Mouse (Mus musculus) ES-E14 (cell line): ENCODE measurements at regions not wholly inside any gene's neighbourhood (a gene's known extent, or its start where the extent isn't known, plus 50 kb on each side); places are given as distances from the start of the nearest gene placed in this dataset.

Source experiments
- DNase-seq: peaks from one replicate; pipeline ENCODE4 v3.0.0-alpha.2; 2013; ENCODE audit warnings: low read depth, low spot score
- H3K27ac ChIP-seq: 2 replicates; pipeline ENCODE4 v1.5.1; 2012; ENCODE audit warnings: low read depth, mild to moderate bottlenecking, low read length, moderate library complexity, mixed read lengths; ENCODE audit not compliant: poor library complexity, insufficient read depth, severe bottlenecking
- H3K36me3 ChIP-seq: 2 replicates; pipeline ENCODE4 v1.6.1; 2012; ENCODE audit warnings: mild to moderate bottlenecking, low read length, moderate library complexity, mixed read lengths; ENCODE audit not compliant: control insufficient read depth, poor library complexity, insufficient read depth, severe bottlenecking
- H3K4me1 ChIP-seq, 2 experiments: fragments of 150-350 bp in 1 of 2; sonication (generic) in 1 of 2; 2 replicates each; pipeline ENCODE4 v1.6.1; 2012; ENCODE audit warnings: low read length in 2 of 2, mild to moderate bottlenecking in 1 of 2, mixed read lengths in 1 of 2; ENCODE audit not compliant: control insufficient read depth in 2 of 2, insufficient read depth in 2 of 2, poor library complexity in 1 of 2
- H3K4me3 ChIP-seq, 2 experiments: fragments of 150-350 bp in 1 of 2; sonication (generic) in 1 of 2; 2 replicates each; pipeline ENCODE4 v1.5.1; 2012; ENCODE audit warnings: low read length in 2 of 2, low read depth in 1 of 2, mild to moderate bottlenecking in 1 of 2, mixed read lengths in 1 of 2; ENCODE audit not compliant: insufficient read depth in 1 of 2, poor library complexity in 1 of 2, severe bottlenecking in 1 of 2
- H3K9ac ChIP-seq: 2 replicates; pipeline ENCODE4 v1.6.1; 2012; ENCODE audit warnings: low read depth, mild to moderate bottlenecking, low read length, mixed read lengths; ENCODE audit not compliant: poor library complexity, insufficient read depth, severe bottlenecking
- H3K9me3 ChIP-seq: fragments of 150-350 bp; sonication (generic); 2 replicates; pipeline ENCODE4 v1.6.1; 2012; ENCODE audit warnings: low read depth, mild to moderate bottlenecking, low read length; ENCODE audit not compliant: control insufficient read depth, insufficient read depth
- CHD2 ChIP-seq: IDR thresholded peaks from 2 replicates; pipeline ENCODE4 v1.6.1; 2014; ENCODE audit warnings: mild to moderate bottlenecking, low read depth, low read length, inconsistent platforms
- HCFC1 ChIP-seq: IDR thresholded peaks from 2 replicates; pipeline ENCODE4 v1.6.1; 2012; ENCODE audit warnings: low read length, inconsistent platforms, borderline replicate concordance; ENCODE audit not compliant: insufficient read depth
- MAFK ChIP-seq: IDR thresholded peaks from 2 replicates; pipeline ENCODE4 v1.6.1; 2014; ENCODE audit warnings: mild to moderate bottlenecking, low read depth, low read length, inconsistent platforms; ENCODE audit not compliant: insufficient read depth
- ZC3H11A ChIP-seq: IDR thresholded peaks from 2 replicates; pipeline ENCODE4 v1.6.1; 2012; ENCODE audit warnings: low read depth, mild to moderate bottlenecking, inconsistent platforms, low read length, borderline replicate concordance
- ZNF384 ChIP-seq: IDR thresholded peaks from 2 replicates; pipeline ENCODE4 v1.6.1; 2012; ENCODE audit warnings: low read depth, low read length, inconsistent platforms
- in situ Hi-C, 2 experiments: fragments of 600-800 bp; cut with MboI; formaldehyde crosslinking; loops; one replicate each; pipeline ENCODE4 v1.15.1; 2025; ENCODE audit warnings: low sequenced_read_pairs in 2 of 2, inconsistent platforms in 1 of 2; ENCODE audit not compliant: unreplicated experiment in 2 of 2

- in situ Hi-C loops: no loop called here
- H3K36me3 ChIP-seq: no peaks in the 10 kb centered on the region
- H3K9me3 ChIP-seq: no peaks in the 10 kb centered on the region
- H3K27ac ChIP-seq: no peak overlapping the region
- H3K9ac ChIP-seq: no peak overlapping the region
- no peak for DNase-seq
- H3K4me3 ChIP-seq: no peak overlapping the region
- TF ChIP-seq ZC3H11A: no peak
- TF ChIP-seq CHD2: no peak
- TF ChIP-seq ZNF384: no peak
- TF ChIP-seq HCFC1: no peak
- TF ChIP-seq MAFK: no peak
- H3K4me1 ChIP-seq: no peaks in the 10 kb centered on the region
Observed at GRCm38 (mm10) chr13:16291661-16292291, 280.1 kb downstream of the Inhba start.

DNA sequence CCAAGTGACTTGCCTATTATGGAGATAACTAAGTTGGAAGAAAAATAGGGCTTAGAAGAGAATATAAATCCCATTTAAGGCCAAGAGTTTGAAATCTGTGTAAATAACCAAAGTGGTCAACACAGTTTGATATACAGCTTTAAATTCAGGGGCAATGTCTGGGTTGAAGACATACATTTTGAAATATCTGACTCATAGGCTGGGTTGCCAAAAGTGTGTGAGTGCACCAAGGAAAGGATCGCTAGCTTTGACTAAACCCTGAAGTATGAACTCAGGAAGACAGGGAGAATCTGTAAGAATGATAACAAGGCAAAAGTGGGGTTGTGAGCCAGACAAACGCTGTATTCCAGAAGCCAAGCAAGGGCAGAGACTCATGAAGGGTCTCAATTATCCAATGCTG, 288.1 kb downstream of the Inhba start:
- TF ChIP-seq CHD2 (no peak), HCFC1 (no peak), ZC3H11A (no peak), MAFK (no peak), ZNF384 (no peak)
- H3K9ac ChIP-seq: no peak overlapping the region
- no peaks in the 10 kb centered on the region for H3K9me3 ChIP-seq
- H3K4me1 ChIP-seq: no peaks in the 10 kb centered on the region
- H3K27ac ChIP-seq: no peak overlapping the region
- in situ Hi-C loops: no loop called here
- H3K36me3 ChIP-seq: no peaks in the 10 kb centered on the region
- no peak for DNase-seq
- H3K4me3 ChIP-seq: no peak overlapping the region

- in situ Hi-C loops: no loop called here
- TF ChIP-seq MAFK (peak; percentile 75), ZC3H11A (no peak)
- no peak overlapping the region for H3K9ac ChIP-seq
- H3K9me3 ChIP-seq: no peaks in the 10 kb centered on the region
- no peak overlapping the region for H3K4me3 ChIP-seq
- H3K36me3 ChIP-seq: no peaks in the 10 kb centered on the region
- no peak overlapping the region for H3K27ac ChIP-seq
- no peak for DNase-seq
- H3K4me1 ChIP-seq: no peaks in the 10 kb centered on the region
Observed at GRCm38 (mm10) chr13:16314669-16315068, 303.0 kb downstream of the Inhba start.

DNA sequence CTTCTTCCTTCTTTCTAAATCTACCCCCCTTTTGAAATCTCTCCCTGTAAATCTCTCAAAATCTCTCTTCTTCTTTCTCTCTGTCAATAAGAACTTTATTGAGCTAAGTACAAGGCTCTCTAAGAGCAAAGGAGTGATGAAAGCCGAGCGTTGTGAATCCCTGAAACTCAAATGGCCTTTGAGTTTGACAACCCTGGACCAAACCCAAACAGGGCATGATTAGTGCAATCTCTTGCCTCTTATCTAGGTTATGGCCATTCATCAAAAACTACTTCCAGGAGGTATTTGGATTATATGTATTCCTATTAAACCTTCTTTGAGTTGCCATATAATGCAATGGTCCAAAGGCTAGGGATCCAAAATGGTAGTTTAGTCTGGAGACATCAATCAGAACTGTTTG, 304.0 kb downstream of the Inhba start:
- Histone ChIP-seq H3K36me3 (no peaks in the 10 kb centered on the region), H3K4me3 (no peak overlapping the region)

DNA sequence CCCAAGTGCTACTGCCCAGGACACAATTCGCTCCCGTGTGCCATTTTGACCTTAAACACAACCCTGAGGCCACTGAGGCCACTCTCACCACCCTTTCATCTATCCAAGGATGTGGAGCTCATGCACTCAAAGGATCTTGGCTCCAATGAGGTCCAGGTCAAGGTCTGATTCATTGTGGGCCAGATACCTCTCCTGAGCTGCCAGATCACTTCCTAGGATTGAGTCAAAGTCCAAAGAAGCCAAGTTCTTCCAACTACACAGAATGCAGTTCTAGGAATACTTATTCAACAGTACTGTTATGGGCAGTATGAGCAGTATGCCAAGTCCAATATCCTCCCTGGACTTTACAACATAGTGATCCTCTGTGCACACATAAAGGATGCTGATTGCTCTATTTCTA, 304.9 kb downstream of the Inhba start:
- H3K4me1 ChIP-seq: no peaks in the 10 kb centered on the region
- DNase-seq: no peak
- no peak for TF ChIP-seq MAFK
- TF ChIP-seq HCFC1: no peak
- TF ChIP-seq ZNF384: no peak
- TF ChIP-seq ZC3H11A: no peak
- no peak for TF ChIP-seq CHD2
- H3K9me3 ChIP-seq: no peaks in the 10 kb centered on the region
- H3K36me3 ChIP-seq: no peaks in the 10 kb centered on the region
- H3K9ac ChIP-seq: no peak overlapping the region
- H3K4me3 ChIP-seq: no peak overlapping the region
- in situ Hi-C loops: no loop called here
- no peak overlapping the region for H3K27ac ChIP-seq

More for the DNA sequence above, 304.0 kb downstream of the Inhba start:
- Histone ChIP-seq H3K4me1 (no peaks in the 10 kb centered on the region), H3K9me3 (no peaks in the 10 kb centered on the region), H3K27ac (no peak overlapping the region), H3K9ac (no peak overlapping the region)
- in situ Hi-C loops: no loop called here
- TF ChIP-seq CHD2: no peak
- TF ChIP-seq MAFK: no peak
- TF ChIP-seq ZNF384: no peak
- no peak for TF ChIP-seq HCFC1
- no peak for TF ChIP-seq ZC3H11A
- no peak for DNase-seq
